Mouse (Mus musculus) lung, postnatal 36 days (tissue): ENCODE data around the gene Mri1.
A peak's percentile ranks its signal among the peaks of the same experiment; 100 is the strongest.

Source experiments
- DNase-seq: peaks from one replicate; pipeline ENCODE4 v3.0.0; 2022; ENCODE audit warnings: mixed read lengths

Gene Mri1

DNA sequence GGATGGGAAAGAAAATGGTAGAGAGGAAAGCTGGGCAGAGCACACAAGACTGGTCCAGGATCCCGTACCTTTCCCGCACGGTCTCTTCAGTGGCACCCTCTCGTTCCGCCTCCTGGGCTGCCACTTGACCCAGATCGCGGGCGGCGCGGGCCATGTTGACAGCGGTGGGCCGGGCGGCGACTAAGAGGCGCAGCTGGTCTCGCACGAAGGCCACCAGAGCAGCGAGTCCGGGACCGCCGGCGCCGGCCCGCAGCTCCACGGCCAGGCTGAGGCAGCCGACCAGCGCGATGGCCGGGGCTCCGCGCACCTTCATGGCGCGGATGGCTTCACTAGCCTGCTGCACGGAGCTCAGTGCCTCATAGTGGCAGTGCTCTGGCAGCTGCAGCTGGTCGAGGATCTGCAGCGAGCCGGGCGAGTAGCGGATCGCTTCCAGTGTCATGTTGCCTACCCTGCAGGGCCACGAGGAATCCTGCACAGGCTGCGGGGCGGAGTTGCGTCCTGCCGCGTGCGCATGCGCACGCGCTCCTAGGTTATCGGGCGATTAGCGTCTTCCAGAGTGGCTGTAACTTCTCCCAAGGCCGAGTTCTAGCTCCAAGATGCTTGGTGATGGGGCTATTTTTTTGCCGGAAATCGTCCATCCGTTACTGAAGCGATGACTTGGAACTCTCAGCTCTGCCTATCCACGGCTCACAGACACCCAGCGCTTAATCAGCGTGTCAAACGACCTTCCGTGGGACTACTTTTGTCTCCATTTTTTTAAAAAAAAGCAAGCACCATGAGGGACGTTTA lies at the start of gene Mri1:
Gene Mri1 (minus strand): TSS at position 505 of the 789 bp plus-strand sequence.
- DNase-seq = peak; percentile 87

DNA sequence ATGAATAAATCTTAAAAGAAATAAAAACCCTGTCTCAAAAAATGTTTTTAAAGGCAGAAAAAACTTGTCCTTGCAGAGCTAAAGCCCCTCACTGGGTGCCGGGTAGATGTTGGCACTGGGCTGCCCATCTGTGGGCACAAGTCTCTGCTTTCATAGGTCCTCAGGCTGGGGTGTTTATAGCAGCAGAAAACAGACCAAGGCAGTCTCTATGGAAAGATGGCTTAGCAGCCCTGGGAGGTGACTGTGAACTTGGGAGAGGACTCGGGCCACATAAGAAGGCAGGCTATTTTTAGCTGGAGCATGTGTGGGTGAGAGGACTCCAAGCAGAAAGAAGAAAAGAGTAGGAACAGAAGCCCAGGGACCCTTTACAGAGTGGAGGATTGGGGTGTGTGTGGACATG lies 46.8 kb upstream of the Mri1 start:
- no peak for DNase-seq

- DNase-seq = no peak
These were observed 40.1 kb upstream of the Mri1 start for GRCm38 (mm10) chr8:84297029-84297785.

DNA sequence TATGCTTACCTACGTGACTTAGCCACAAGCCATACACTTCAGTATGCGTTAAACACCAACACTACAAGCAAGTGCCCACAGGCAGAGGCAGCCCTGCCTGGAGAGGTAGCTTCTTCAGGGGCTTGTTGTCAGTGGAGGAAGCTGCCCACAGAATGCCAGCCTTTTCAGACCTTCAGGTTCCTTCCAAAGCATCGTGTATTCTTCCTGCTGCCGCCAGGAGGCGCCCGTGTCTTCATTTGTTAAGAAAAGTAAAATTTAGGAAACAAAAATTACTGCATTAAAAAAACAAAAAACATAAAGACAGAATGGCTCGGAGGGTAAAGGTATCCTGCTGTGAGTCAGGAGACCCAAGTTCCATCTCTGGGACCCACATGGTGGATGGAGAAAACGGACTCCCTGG lies 34.6 kb upstream of the Mri1 start:
- no peak for DNase-seq

DNA sequence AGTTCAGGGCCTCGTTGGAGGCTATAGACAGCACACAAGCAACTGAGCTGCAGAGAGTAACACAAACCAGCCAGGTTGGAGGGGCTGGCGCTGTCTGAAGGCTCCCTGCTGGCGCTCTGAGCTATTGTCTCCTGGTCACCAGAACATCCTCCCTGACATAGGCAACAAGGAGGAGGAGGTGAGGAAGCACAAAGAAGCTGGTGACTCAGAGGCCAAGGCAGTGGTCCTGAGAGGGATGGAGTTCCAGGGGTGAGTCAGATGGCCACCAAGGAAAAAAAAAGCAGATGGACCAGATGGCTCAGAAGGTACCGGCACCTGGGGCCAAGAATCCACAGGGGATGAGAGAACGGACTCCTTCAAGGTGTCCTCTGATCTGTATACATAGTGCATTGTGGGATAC lies 34.0 kb upstream of the Mri1 start:
- DNase-seq = no peak

- DNase-seq = no peak
These were observed 31.8 kb upstream of the Mri1 start for GRCm38 (mm10) chr8:84288892-84289291.

- DNase-seq = peak; percentile 78
These were observed 28.5 kb upstream of the Mri1 start for GRCm38 (mm10) chr8:84285665-84286064.

GRCm38 (mm10) chr8:84284608-84285063 lies 27.5 kb upstream of the Mri1 start:
- peak; percentile 46 for DNase-seq

GRCm38 (mm10) chr8:84280777-84281176 lies 23.7 kb upstream of the Mri1 start:
- DNase-seq = no peak

DNA sequence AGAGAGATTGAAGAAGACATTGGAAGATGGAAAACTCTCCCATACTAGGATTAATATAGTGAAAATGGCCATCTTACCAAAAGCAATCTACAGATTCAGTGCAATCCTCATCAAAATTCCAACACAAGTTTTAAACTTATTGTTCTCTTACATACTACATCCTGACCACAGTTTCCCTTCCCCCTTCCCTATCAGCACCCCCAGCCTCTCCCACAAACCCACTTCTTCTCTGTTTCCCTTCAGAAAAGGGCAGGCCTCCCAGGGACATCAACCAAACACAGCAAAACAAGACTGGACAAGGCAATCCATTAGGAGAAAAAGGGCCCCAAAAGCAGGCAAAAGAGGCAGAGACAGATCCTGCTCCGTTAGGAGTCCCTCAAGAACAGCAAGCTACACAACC lies 19.3 kb upstream of the Mri1 start:
- DNase-seq = no peak

- DNase-seq = no peak
These were observed 16.8 kb upstream of the Mri1 start for GRCm38 (mm10) chr8:84273968-84274367.

- DNase-seq = no peak
These were observed 15.2 kb upstream of the Mri1 start for GRCm38 (mm10) chr8:84272302-84272701.

DNA sequence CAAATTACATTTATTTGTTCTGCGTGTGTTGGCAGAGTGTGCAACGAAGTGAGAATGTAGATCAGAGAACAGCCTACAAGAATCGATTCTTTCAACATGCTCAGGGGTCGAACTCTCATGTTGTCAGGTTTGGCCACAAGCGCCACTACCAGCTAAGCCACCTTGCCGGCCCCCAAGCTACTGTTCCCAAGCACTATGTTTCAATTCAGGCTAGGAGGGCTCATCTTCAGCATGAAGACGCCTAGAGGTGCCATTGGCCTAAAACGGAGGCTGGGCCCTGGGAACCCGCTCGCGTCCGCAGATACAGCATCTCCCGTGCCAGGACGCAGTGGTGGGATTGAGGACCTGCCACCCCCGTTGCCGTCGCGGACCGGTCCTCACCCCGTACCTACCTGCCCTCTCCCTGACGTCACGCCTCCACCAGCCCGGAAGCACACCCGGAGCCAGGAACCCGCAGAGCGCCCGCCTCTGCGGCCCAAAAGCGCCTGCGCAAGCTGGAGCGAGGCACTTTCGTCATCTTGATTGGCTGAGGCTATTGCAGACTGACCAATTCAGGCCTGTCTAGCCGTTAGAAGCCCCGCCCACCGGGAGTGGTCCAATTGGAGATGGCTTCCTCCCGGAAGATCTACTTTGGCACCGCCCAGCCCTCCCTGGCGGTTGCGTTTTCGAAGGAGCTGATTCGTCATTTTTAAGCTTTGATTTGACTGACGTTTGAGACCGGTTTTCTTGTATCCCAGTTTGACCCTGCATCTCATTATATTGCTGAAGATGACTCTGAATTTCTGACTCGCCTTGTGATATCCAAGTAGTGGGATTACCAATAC lies 13.0 kb upstream of the Mri1 start, which contains the start of gene Ccdc130:
Gene Ccdc130 (minus strand): TSS at position 431 of the 824 bp plus-strand sequence.
- DNase-seq = peak; percentile 100

DNA sequence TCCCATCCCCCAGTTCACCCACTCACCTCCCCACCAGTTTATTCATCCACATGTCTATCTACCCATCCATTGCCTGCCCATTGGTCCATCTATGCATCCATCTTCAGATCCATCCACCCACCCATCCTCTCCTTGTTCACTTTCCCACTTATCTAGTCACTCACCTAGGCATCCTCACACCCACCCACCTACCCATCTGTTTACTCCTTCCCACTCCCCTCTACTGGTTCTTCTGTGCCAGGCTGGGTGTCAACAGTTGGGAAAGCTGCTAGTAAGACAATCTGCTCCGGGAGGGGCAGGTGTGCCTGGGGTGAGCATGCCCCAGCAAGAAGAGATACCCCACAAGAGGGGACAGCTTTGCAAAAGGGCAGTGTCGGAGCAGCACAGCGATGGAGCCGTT lies 4.0 kb upstream of the Mri1 start:
- no peak for DNase-seq

GRCm38 (mm10) chr8:84256458-84256821 lies 686 bp downstream of the Mri1 start:
- peak; percentile 67 for DNase-seq

GRCm38 (mm10) chr8:84255858-84256257 lies 1.3 kb downstream of the Mri1 start:
- DNase-seq = no peak

GRCm38 (mm10) chr8:84249257-84250170 lies 7.6 kb downstream of the Mri1 start, which contains the start of gene D8Ertd738e:
Gene D8Ertd738e (minus strand): TSS chr8:84249719.
- peak; percentile 96 for DNase-seq

GRCm38 (mm10) chr8:84241821-84242220 lies 15.3 kb downstream of the Mri1 start:
- no peak for DNase-seq

DNA sequence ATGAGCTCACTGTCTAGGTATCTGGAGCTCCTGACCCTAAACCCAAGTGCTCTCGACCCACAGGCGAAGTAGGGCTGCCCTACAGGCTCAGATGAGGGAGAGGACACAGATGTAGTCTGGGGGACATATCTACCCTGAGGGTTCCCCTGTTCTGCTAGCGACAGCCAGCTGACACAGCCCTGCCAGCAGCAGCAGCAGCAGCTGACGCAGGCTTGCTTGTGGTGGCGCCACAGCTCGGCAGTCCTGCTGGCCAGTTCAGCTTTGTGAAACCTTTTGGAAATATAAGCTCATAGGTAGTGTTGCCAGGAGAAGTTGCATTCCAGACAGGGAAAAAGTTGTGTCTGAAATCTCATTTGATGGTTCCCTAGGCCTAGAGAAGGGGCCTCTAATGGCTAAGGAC lies 16.0 kb downstream of the Mri1 start:
- DNase-seq = no peak

DNA sequence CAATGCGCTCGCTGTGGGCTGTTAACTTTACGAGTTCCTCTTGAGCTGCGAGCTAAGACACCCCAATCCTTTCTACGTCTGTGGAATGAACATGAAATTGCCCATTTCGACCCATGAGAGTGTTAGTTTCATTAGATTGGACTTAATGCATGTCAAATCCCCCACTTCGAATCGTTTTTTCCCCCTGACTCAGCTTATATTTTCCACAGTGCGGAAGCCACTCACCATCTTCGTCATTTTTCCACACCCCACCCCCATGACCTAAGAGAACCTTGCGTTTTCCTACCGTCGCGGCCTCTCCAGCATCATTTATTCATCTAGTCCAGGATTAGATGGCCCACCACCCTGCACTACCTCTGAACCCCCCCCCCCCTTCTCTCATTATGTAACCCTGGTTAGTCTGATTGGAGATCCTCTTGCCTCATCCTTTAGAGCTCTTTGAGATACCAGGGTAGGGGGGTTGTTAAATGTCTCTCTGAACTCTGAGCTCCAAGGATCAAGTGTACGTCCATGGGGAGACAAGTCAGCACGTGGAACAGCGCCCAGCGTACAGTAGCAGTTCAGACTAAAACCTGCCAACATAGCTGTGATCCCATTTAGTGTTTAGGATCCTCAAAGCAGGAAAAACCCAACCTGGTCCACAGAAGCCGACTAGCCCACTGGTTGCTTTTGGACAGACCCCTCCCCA lies 19.4 kb downstream of the Mri1 start:
- peak; percentile 46 for DNase-seq

DNA sequence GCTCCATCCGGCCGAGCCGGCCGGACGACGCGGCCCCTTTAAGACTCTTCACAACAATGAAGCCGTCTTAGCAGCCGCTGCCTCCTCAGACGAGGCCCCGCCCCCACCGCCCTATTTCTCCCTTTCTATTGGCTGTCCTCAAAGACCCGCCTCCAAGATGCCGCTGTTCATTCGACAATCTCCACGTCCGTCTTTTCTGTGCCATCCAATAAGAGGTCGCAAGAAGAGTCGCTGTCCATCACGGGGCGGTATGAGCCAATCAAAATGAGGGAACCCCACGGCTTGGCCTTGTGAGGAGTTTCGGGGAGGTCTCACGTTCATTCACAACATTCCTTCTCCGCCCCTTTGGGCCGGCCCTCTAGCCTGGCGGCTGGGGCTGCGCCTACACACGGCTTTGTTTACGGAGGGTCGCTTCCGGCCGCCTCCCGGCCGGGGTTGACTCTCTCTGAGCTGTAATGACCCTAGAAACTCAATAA lies 20.1 kb downstream of the Mri1 start, which contains the start of gene Zswim4:
Gene Zswim4 (minus strand): TSS at position 58 of the 476 bp plus-strand sequence.
- DNase-seq = peak; percentile 99
